Mouse (Mus musculus) c-Kit-positive CD71-positive TER-119-positive erythroid progenitor cells, embryonic 14.5 days (primary cell): ENCODE data around the gene Smg6.
"Not testable (repeated sequence)": the region's sequence is repeated elsewhere in the genome, so short reads cannot be mapped to it uniquely, and the experiment has no call there.

ENCODE experiments used
- DNase-seq: peaks from one replicate; pipeline ENCODE4 v3.0.0-alpha.2; 2013; ENCODE audit warnings: low spot score

Smg6 gene

GRCm38 (mm10) chr11:74994856-74995255, 69.2 kb downstream of the Smg6 start:
- no peak for DNase-seq

- no peak for DNase-seq
Observed at GRCm38 (mm10) chr11:74996482-74996881, 70.9 kb downstream of the Smg6 start.

GRCm38 (mm10) chr11:75000869-75001653, 75.4 kb downstream of the Smg6 start:
- no peak for DNase-seq

GRCm38 (mm10) chr11:75008270-75008669, 82.6 kb downstream of the Smg6 start:
- no peak for DNase-seq

- DNase-seq = not testable (repeated sequence)
Observed at GRCm38 (mm10) chr11:75009537-75009936, 83.9 kb downstream of the Smg6 start.

GRCm38 (mm10) chr11:75012997-75013694, 87.5 kb downstream of the Smg6 start:
- no peak for DNase-seq

- DNase-seq = no peak
Observed at GRCm38 (mm10) chr11:75013764-75014695, 88.4 kb downstream of the Smg6 start.

GRCm38 (mm10) chr11:75014816-75015215, 89.2 kb downstream of the Smg6 start:
- DNase-seq = no peak

- no peak for DNase-seq
Observed at GRCm38 (mm10) chr11:75015453-75015871, 89.8 kb downstream of the Smg6 start.

- no peak for DNase-seq
Observed at GRCm38 (mm10) chr11:75016309-75016860, 90.8 kb downstream of the Smg6 start.

GRCm38 (mm10) chr11:75017831-75018230, 92.2 kb downstream of the Smg6 start:
- no peak for DNase-seq

- DNase-seq = no peak
Observed at GRCm38 (mm10) chr11:75026977-75027376, 101.4 kb downstream of the Smg6 start.

GRCm38 (mm10) chr11:75027616-75028015, 102.0 kb downstream of the Smg6 start:
- no peak for DNase-seq

GRCm38 (mm10) chr11:75031251-75031650, 105.6 kb downstream of the Smg6 start:
- DNase-seq = no peak

GRCm38 (mm10) chr11:75032946-75033345, 107.3 kb downstream of the Smg6 start:
- no peak for DNase-seq

GRCm38 (mm10) chr11:75033581-75034067, 108.0 kb downstream of the Smg6 start:
- DNase-seq = no peak

GRCm38 (mm10) chr11:75034104-75034503, 108.5 kb downstream of the Smg6 start:
- no peak for DNase-seq

GRCm38 (mm10) chr11:75044333-75044732, 118.7 kb downstream of the Smg6 start:
- no peak for DNase-seq

GRCm38 (mm10) chr11:75045822-75046221, 120.2 kb downstream of the Smg6 start:
- no peak for DNase-seq

- DNase-seq = no peak
Observed at GRCm38 (mm10) chr11:75046638-75047037, 121.0 kb downstream of the Smg6 start.

GRCm38 (mm10) chr11:75047066-75047465, 121.4 kb downstream of the Smg6 start:
- no peak for DNase-seq
